Mouse (Mus musculus) lung, postnatal 10 days (tissue): ENCODE measurements around the gene Setd1b.

Experiments used
- DNase-seq: peaks from one replicate; pipeline ENCODE4 v3.0.0; 2021

The Setd1b gene

GRCm38 (mm10) chr5:123140694-123141554, 1.1 kb upstream of the Setd1b start:
- peak; percentile 93 for DNase-seq

DNA sequence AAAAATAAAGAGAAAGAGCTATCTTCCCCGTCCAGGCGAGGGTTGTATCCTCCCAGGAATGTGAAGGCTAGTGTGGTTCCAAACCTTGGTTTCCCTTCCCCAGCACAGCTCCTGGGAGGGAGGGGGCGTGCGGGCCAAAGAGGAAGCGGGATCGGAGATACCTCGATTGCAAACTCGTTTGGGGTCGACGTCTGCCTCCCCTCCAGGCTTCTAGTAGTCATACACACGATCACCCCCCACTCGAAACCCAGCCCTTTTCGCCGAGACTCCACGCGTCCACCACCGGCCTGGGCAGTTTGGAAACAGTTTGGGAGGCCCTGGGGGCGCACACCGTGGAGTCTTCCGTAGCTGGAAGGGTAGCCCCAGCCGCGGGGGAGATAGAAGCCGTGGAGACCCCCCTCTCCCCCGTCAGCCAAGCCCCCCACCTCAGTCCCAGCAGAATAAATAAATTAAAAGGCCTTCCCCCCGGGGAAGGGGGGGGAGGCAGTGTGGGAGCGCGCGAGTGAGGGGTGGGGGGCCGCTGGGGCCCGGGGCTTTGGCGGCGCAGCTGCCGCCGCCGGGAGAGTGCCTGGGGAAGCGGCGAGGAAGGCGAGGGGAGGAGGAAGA, 335 bp upstream of the Setd1b start:
- peak; percentile 72 for DNase-seq

GRCm38 (mm10) chr5:123143251-123143970, 1.4 kb downstream of the Setd1b start:
- DNase-seq: peak; percentile 72

GRCm38 (mm10) chr5:123143971-123144745, 2.2 kb downstream of the Setd1b start:
- DNase-seq: no peak

GRCm38 (mm10) chr5:123144746-123145590, 3.0 kb downstream of the Setd1b start:
- DNase-seq: no peak

DNA sequence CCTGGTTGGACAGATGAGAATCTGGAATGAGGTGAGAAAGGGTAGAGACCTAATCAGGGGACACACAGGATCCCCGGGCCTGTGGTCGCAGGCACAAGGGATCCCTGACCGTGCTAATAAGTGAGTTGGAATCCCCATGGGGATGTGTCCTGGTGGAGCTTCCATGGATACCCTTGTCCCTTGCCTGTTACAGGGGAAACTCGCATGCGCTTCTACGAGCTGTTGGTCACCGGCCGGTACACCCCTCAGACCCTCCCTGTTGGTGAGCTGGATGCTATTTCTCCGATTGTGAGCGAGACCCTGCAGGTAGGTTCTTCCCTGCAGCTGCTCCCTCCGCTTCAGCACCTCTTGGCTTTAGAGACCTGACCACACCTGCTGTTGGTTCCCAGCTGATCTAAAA, 4.4 kb downstream of the Setd1b start:
- DNase-seq: no peak

- DNase-seq: no peak
These were observed 5.6 kb downstream of the Setd1b start for GRCm38 (mm10) chr5:123147569-123147968.

GRCm38 (mm10) chr5:123148073-123148722, 6.2 kb downstream of the Setd1b start:
- DNase-seq: no peak

DNA sequence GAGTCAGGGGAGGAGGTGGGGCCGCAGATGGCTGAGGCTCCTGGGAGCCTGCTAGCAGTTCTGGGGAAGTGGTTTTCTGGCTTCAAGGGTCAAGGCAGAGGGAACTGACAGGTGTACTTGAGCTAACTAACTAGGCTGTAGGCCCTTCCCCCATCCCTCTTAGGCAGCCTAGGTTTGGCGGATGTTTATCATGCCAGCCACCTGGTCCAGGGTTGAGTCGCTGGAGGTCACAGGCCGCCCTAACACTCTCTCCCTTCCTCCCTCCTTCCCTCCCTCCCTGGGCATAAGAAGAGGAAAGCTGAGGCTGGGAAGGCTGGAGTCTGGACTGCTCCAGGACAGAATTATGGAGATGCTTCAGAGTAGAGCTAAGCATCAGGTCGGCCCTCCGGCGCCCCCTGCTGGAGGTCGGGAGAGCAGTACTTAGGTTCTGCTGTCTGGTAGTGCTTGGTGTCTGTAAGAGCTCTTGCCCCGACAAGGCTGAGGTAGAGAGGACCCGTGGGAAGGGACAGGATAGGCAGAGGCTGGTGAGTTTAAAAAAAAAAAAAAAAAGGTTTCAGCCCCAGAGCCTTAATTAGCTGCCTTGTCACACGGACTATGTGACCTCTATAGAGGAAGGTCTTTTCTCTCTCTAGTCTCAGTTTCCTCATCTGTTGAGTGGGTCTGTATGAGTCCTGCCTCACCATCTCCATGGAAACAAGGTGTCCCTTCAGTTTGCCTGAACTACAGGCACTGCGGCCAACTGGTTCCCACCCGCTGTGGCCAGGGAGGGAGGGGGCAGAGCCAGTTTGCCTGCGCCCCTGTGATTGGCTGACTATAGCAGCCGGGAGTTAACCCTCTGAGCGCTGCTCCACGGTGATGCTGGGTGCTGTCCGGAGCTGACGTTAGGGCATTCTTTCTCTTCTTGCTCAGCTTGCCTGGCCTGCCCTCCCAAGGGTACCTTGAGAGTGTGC, 7.7 kb downstream of the Setd1b start:
- peak; percentile 94 for DNase-seq

DNA sequence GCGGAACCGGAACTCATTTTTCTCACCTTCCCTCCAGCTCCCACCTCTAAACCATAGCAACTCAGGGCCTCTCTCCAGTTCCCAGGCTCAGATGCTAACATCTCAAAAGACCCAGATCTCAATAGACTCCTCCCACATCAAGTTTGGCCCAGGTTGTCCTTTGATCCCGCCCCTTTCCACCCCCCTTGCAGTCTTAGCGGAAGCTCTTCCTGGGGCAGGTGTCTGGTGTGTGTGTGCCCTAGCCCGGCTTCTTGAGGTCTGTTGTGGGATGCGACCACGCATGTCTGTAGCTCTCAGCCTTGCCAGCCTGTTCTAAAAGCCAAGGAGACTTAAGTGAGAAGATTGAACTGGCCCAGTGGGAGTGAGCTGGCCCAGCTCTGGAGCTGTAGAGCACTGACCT, 8.6 kb downstream of the Setd1b start:
- peak; percentile 52 for DNase-seq

- DNase-seq: peak; percentile 63
These were observed 9.1 kb downstream of the Setd1b start for GRCm38 (mm10) chr5:123151077-123151476.

- no peak for DNase-seq
These were observed 9.8 kb downstream of the Setd1b start for GRCm38 (mm10) chr5:123151707-123152362.

DNA sequence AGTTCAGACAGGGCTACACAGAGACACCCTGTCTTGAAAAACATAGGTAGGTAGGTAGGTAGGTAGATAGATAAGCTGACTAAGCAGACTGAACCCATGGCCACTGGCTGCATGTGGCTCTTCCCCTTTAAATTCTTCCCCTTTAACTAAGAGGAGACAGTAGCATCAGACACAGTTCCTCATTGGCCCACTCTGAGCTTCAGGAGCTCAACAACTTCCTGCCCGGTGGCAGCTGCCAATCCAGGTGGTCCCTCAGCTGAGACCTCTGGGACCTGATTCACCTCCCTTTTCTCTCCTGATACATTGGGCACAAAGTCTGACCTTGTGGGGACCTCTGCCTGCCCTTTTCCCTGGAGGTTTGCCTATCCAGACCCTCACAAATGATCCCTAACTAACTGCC, 10.9 kb downstream of the Setd1b start:
- no peak for DNase-seq

- peak; percentile 87 for DNase-seq
These were observed 13.4 kb downstream of the Setd1b start for GRCm38 (mm10) chr5:123155425-123155824.

DNA sequence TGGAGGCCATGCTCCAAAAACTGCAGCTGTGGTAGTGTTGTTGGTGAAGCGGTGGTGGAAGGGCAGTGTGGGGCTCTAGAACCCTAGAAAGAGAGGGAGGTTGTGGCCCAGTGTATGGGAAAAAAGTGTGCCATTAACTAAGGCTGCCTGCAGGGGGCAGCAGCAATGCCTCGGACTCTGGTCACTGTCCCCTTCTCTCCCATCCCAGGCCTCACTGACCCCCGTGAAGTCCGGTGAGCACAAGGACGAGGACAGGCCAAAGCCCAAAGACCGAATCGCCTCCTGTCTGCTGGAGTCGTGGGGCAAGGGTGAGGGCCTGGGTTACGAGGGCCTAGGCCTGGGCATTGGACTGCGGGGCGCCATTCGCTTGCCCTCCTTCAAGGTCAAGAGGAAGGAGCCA, 14.8 kb downstream of the Setd1b start:
- no peak for DNase-seq

GRCm38 (mm10) chr5:123157972-123158371, 16.0 kb downstream of the Setd1b start:
- DNase-seq: no peak

DNA sequence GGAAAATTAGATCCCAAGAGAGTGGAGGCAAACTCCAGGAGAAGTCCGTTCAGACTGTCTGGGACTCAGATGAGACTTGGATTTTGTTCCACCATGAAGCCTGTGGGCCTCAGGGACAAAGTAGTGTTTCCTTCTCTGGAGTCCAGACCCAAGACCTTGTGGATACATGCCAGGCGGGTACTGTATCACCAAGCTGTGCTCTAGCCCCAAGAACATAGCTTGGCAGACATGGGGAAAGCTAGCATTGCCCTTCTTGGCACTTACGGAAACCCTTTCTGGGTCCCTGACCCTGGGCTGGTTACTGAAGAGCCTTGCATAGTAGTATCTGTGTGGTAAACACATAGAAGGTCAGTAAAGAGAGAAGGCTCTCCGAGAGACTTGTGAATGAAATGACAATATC, 17.5 kb downstream of the Setd1b start:
- DNase-seq: no peak

- DNase-seq: no peak
These were observed 17.9 kb downstream of the Setd1b start for GRCm38 (mm10) chr5:123159866-123160265.

- no peak for DNase-seq
These were observed 18.3 kb downstream of the Setd1b start for GRCm38 (mm10) chr5:123160341-123160740.

DNA sequence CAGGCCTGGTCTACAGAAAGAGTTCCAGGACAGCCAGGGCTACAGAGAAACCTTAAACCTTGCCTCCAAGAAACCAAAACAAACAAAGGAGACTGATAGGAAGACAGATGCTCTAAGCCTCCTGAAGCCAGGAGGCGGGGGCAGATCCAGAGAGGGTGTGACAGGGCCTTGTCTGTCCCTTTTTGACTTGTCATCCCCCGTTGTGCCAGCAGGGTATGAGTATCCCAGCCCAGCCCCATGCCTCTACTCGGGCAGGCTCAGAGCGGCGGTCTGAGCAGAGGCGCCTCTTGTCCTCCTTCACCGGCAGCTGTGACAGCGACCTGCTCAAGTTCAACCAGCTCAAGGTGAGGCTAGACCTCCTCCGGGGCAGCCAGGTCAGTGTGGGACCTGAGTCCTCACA, 20.9 kb downstream of the Setd1b start:
- DNase-seq: no peak
